Mouse (Mus musculus): ENCODE data around the gene Msrb3. TPM values are rescaled to one million over a fixed set of nuclear protein-coding genes. Genes with fewer than 3 reads are reported as not detected.

Msrb3 gene
- polyA plus RNA-seq, 1 experiment from 2014 or later: 9.9 TPM

DNA sequence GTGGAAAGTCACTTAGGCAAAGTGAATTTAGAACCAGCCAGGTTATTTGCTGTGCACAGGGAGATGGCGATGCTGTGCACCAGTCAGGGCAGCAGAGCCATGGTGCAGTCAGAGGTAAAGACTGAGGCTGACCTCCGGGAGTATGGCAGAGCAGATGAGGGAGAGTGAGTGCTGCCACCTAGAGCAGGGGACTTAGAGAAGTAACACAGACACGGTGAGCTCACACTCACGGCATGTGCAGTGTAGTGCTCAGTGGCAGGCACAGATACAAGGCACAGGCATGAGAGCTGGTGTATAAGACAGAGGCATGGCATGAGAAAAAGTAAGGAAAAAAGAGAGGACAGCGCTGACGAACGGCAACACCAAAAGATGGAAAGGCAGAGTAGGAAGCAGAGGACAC is 30.6 kb upstream of the Msrb3 start:
- no peaks in the 10 kb centered on the region for H3K9me3 ChIP-seq (replicated peaks; ENCODE audit: low read length)
- H3K9ac ChIP-seq (ENCODE audit: low read depth, low read length): no peak overlapping the region
- H3K27me3 ChIP-seq (ENCODE audit: insufficient read depth, low read length): no peaks in the 10 kb centered on the region
- H3K4me2 ChIP-seq (ENCODE audit: low read length): no peak overlapping the region
- ATAC-seq (replicated peaks; ENCODE audit: low FRiP score, low read depth) (no peak), DNase-seq (ENCODE audit: low spot score) (no peak)
- peaks cover 21% of the 10 kb centered on the region for H3K36me3 ChIP-seq (ENCODE audit: insufficient read depth, low read length)
- no peak overlapping the region for H3K27ac ChIP-seq
- no peak overlapping the region for H3K4me3 ChIP-seq (replicated peaks; ENCODE audit: low read depth, low read length)
- no peaks in the 10 kb centered on the region for H3K4me1 ChIP-seq (replicated peaks; ENCODE audit: insufficient read depth, low read length)
- no peak; the same call in 1 of the 2 replicates for TF ChIP-seq CTCF (IDR thresholded peaks at IDR 0.05; ENCODE audit: low read depth)
- 81% methylated on average over 7 of the region's 7 CpGs for WGBS

- ATAC-seq (replicated peaks; ENCODE audit: low FRiP score, low read depth) (no peak), DNase-seq (ENCODE audit: low spot score) (no peak)
- Histone ChIP-seq H3K36me3 (ENCODE audit: insufficient read depth, low read length) (peaks cover 21% of the 10 kb centered on the region), H3K27ac (no peak overlapping the region), H3K9ac (ENCODE audit: low read depth, low read length) (no peak overlapping the region), H3K4me3 (replicated peaks; ENCODE audit: low read depth, low read length) (no peak overlapping the region), H3K4me2 (ENCODE audit: low read length) (no peak overlapping the region), H3K4me1 (replicated peaks; ENCODE audit: insufficient read depth, low read length) (no peaks in the 10 kb centered on the region), H3K9me3 (replicated peaks; ENCODE audit: low read length) (no peaks in the 10 kb centered on the region), H3K27me3 (ENCODE audit: insufficient read depth, low read length) (no peaks in the 10 kb centered on the region)
- TF ChIP-seq CTCF (IDR thresholded peaks at IDR 0.05; ENCODE audit: low read depth): no peak
- 80% methylated on average over 5 of the region's 5 CpGs for WGBS
Measured at GRCm38 (mm10) chr10:120928183-120928582, 29.3 kb upstream of the Msrb3 start.

- H3K27me3 ChIP-seq (ENCODE audit: insufficient read depth, low read length): no peaks in the 10 kb centered on the region
- H3K27ac ChIP-seq: no peak overlapping the region
- no peak for TF ChIP-seq CTCF (IDR thresholded peaks at IDR 0.05; ENCODE audit: low read depth)
- no peak overlapping the region for H3K9ac ChIP-seq (ENCODE audit: low read depth, low read length)
- H3K4me3 ChIP-seq (replicated peaks; ENCODE audit: low read depth, low read length): no peak overlapping the region
- no peak overlapping the region for H3K4me2 ChIP-seq (ENCODE audit: low read length)
- no peaks in the 10 kb centered on the region for H3K4me1 ChIP-seq (replicated peaks; ENCODE audit: insufficient read depth, low read length)
- no peak for DNase-seq (ENCODE audit: low spot score)
- 93% methylated on average over 8 of the region's 8 CpGs for WGBS
- no peak for ATAC-seq (replicated peaks; ENCODE audit: low FRiP score, low read depth)
- peaks cover 21% of the 10 kb centered on the region for H3K36me3 ChIP-seq (ENCODE audit: insufficient read depth, low read length)
- H3K9me3 ChIP-seq (replicated peaks; ENCODE audit: low read length): no peaks in the 10 kb centered on the region
Measured at GRCm38 (mm10) chr10:120926156-120926555, 27.3 kb upstream of the Msrb3 start.

GRCm38 (mm10) chr10:120921501-120921900 is 22.6 kb upstream of the Msrb3 start:
- no peaks in the 10 kb centered on the region for H3K27me3 ChIP-seq (ENCODE audit: insufficient read depth, low read length)
- 62% methylated on average over 2 of the region's 2 CpGs for WGBS

GRCm38 (mm10) chr10:120920604-120921003 is 21.7 kb upstream of the Msrb3 start:
- Histone ChIP-seq H3K27ac (no peak overlapping the region), H3K9ac (ENCODE audit: low read depth, low read length) (no peak overlapping the region), H3K4me2 (ENCODE audit: low read length) (no peak overlapping the region), H3K4me3 (replicated peaks; ENCODE audit: low read depth, low read length) (no peak overlapping the region), H3K36me3 (ENCODE audit: insufficient read depth, low read length) (peaks cover 6% of the 10 kb centered on the region; the same call in 1 of the 2 replicates), H3K9me3 (replicated peaks; ENCODE audit: low read length) (no peaks in the 10 kb centered on the region), H3K27me3 (ENCODE audit: insufficient read depth, low read length) (no peaks in the 10 kb centered on the region), H3K4me1 (replicated peaks; ENCODE audit: insufficient read depth, low read length) (no peaks in the 10 kb centered on the region)
- no peak for TF ChIP-seq CTCF (IDR thresholded peaks at IDR 0.05; ENCODE audit: low read depth)
- DNase-seq (ENCODE audit: low spot score): no peak
- 0 out of 2 replicates have a peak, but pooled peaks have one; percentile 5 for ATAC-seq (replicated peaks; ENCODE audit: low FRiP score, low read depth)
- 61% methylated on average over 11 of the region's 11 CpGs for WGBS

More at GRCm38 (mm10) chr10:120921501-120921900, 22.6 kb upstream of the Msrb3 start:
- Histone ChIP-seq H3K4me3 (replicated peaks; ENCODE audit: low read depth, low read length) (no peak overlapping the region), H3K27ac (no peak overlapping the region), H3K4me2 (ENCODE audit: low read length) (no peak overlapping the region), H3K9ac (ENCODE audit: low read depth, low read length) (no peak overlapping the region), H3K36me3 (ENCODE audit: insufficient read depth, low read length) (peaks cover 6% of the 10 kb centered on the region), H3K9me3 (replicated peaks; ENCODE audit: low read length) (no peaks in the 10 kb centered on the region), H3K4me1 (replicated peaks; ENCODE audit: insufficient read depth, low read length) (no peaks in the 10 kb centered on the region)
- DNase-seq (ENCODE audit: low spot score) (no peak), ATAC-seq (replicated peaks; ENCODE audit: low FRiP score, low read depth) (no peak)
- TF ChIP-seq CTCF (IDR thresholded peaks at IDR 0.05; ENCODE audit: low read depth): no peak

GRCm38 (mm10) chr10:120916250-120916649 is 17.3 kb upstream of the Msrb3 start:
- no peaks in the 10 kb centered on the region for H3K27me3 ChIP-seq (ENCODE audit: insufficient read depth, low read length)
- H3K4me1 ChIP-seq (replicated peaks; ENCODE audit: insufficient read depth, low read length): no peaks in the 10 kb centered on the region
- H3K4me2 ChIP-seq (ENCODE audit: low read length): no peak overlapping the region
- no peak for DNase-seq (ENCODE audit: low spot score)
- no peak overlapping the region for H3K9ac ChIP-seq (ENCODE audit: low read depth, low read length)
- no peak overlapping the region for H3K4me3 ChIP-seq (replicated peaks; ENCODE audit: low read depth, low read length)
- no peak for ATAC-seq (replicated peaks; ENCODE audit: low FRiP score, low read depth)
- H3K27ac ChIP-seq: no peak overlapping the region
- WGBS: 94% methylated on average over 5 of the region's 5 CpGs
- H3K36me3 ChIP-seq (ENCODE audit: insufficient read depth, low read length): no peaks in the 10 kb centered on the region
- H3K9me3 ChIP-seq (replicated peaks; ENCODE audit: low read length): no peaks in the 10 kb centered on the region
- peak; percentile 52 for TF ChIP-seq CTCF (IDR thresholded peaks at IDR 0.05; ENCODE audit: low read depth)
